Mouse (Mus musculus) ES-Bruce4 (cell line): ENCODE results near the gene Usp40. TPM values are rescaled to one million over a fixed set of nuclear protein-coding genes. Genes with fewer than 3 reads are reported as not detected.

Source experiments
- H3K27ac ChIP-seq: 2 replicates; pipeline ENCODE4 v1.5.1; 2012; ENCODE audit warnings: low read length, inconsistent platforms; ENCODE audit not compliant: insufficient read depth
- H3K27me3 ChIP-seq: 2 replicates; pipeline ENCODE4 v1.6.1; 2012; ENCODE audit warnings: mild to moderate bottlenecking, low read length, inconsistent platforms; ENCODE audit not compliant: control insufficient read depth, poor library complexity, insufficient read depth, severe bottlenecking
- H3K36me3 ChIP-seq: 2 replicates; pipeline ENCODE4 v1.6.1; 2012; ENCODE audit warnings: inconsistent platforms, mild to moderate bottlenecking, low read length, moderate library complexity; ENCODE audit not compliant: control insufficient read depth, poor library complexity, insufficient read depth, severe bottlenecking
- H3K4me1 ChIP-seq: one replicate; pipeline ENCODE4 v1.8.1; 2011; ENCODE audit warnings: low read length; ENCODE audit not compliant: control insufficient read depth, insufficient read depth
- H3K4me3 ChIP-seq: 2 replicates; pipeline ENCODE4 v1.5.1; 2011; ENCODE audit warnings: low read depth, mild to moderate bottlenecking, low read length
- H3K9ac ChIP-seq: 2 replicates; pipeline ENCODE4 v1.6.1; 2012; ENCODE audit warnings: low read depth, mild to moderate bottlenecking, inconsistent platforms; ENCODE audit not compliant: poor library complexity, severe bottlenecking
- H3K9me3 ChIP-seq: replicated peaks from 2 replicates; pipeline ENCODE4 v1.6.1; 2012; ENCODE audit warnings: mild to moderate bottlenecking, low read length, inconsistent platforms; ENCODE audit not compliant: control insufficient read depth, poor library complexity, insufficient read depth, severe bottlenecking
- CTCF ChIP-seq: IDR thresholded peaks from one replicate; pipeline ENCODE4 v1.8.1; 2011; ENCODE audit warnings: low read depth, low read length
- EP300 ChIP-seq: IDR thresholded peaks from 2 replicates; pipeline ENCODE4 v1.6.1; 2011; ENCODE audit warnings: low read depth, low read length; ENCODE audit not compliant: insufficient read depth
- POLR2A ChIP-seq: IDR thresholded peaks from one replicate; pipeline ENCODE4 v1.8.1; 2011; ENCODE audit warnings: low read length; ENCODE audit not compliant: insufficient read depth
- polyA plus RNA-seq: library from polyadenylated mRNA; stranded (reverse); fragments of >200 nt; gene quantifications from 2 replicates; pipeline ENCODE4 v1.2.4, GENCODE M21; 2011; ENCODE audit warnings: low read depth; ENCODE audit not compliant: missing spikeins, insufficient read depth, insufficient read length

Usp40 gene
- polyA plus RNA-seq, 1 experiment: 19.6 TPM

DNA sequence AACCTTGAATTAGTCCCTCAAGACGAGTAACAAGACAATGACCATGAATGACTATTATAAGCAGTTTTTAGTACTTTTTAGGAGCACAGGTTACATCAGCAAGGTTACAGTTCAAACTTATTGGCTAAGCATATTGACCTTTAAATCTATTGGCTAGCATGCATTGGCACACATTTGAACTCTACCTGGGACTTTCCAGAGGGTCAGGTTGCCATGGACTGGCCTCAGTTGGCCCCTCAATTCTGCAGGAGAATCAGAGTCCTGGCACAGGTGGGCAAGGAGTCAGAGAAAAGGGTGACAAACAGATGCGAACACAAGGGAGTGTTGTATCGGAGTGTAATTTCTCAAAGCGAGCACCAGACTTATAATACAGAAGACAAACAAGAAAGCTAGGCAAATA is 6.3 kb upstream of the Usp40 start:
- Histone ChIP-seq H3K27ac (no peak overlapping the region), H3K9ac (no peak overlapping the region), H3K4me3 (no peak overlapping the region), H3K9me3 (no peaks in the 10 kb centered on the region; the same call in 1 of the 2 replicates), H3K27me3 (no peaks in the 10 kb centered on the region), H3K4me1 (no peaks in the 10 kb centered on the region), H3K36me3 (no peaks in the 10 kb centered on the region)
- TF ChIP-seq CTCF: no peak
- TF ChIP-seq POLR2A: no peak
- TF ChIP-seq EP300: no peak

DNA sequence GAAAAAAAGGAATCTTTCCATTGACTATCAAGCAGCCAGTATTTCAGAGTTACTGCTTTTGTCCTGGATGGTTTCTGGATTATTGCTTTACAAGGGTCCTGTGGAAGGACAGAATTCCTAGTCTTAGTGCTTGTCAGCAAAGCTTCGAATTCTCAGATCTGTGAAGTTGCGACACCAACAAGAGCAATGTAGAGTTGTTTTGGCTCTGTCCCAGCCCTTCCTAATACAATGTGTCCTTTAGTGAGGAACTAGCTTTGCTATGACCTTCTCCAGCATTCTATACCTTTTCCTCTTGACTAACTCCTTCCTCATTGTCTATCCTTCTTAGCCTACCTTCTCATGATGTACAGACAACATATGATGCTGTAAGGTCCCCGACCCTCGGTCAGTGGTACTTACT is 5.8 kb upstream of the Usp40 start:
- H3K9ac ChIP-seq: no peak overlapping the region
- no peaks in the 10 kb centered on the region for H3K4me1 ChIP-seq
- H3K36me3 ChIP-seq: no peaks in the 10 kb centered on the region
- no peaks in the 10 kb centered on the region; the same call in 1 of the 2 replicates for H3K9me3 ChIP-seq
- TF ChIP-seq CTCF (no peak), POLR2A (no peak), EP300 (no peak)
- H3K27ac ChIP-seq: no peak overlapping the region
- no peaks in the 10 kb centered on the region for H3K27me3 ChIP-seq
- no peak overlapping the region for H3K4me3 ChIP-seq

DNA sequence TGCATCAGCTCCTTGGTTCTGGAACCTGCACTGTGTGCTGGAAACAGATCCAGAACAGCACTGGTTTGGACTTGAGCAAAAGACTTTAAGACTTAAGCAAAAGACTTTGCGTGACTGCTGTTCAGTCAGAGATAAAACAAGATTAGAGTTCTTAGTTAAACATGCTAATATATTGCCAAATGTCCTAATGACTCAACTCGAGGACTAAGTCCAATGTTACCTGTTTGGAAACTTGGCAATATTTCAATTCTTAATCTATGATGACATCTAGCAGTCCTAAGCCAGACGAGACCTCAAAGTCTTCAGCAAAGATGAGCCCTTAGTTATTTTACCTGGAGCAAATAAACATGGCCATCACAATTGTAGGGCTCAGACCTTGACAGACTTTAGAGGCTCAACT is 5.4 kb upstream of the Usp40 start:
- Histone ChIP-seq H3K9me3 (no peaks in the 10 kb centered on the region; the same call in 1 of the 2 replicates), H3K4me1 (no peaks in the 10 kb centered on the region), H3K9ac (no peak overlapping the region), H3K36me3 (no peaks in the 10 kb centered on the region), H3K4me3 (no peak overlapping the region), H3K27me3 (no peaks in the 10 kb centered on the region), H3K27ac (no peak overlapping the region)
- TF ChIP-seq EP300 (no peak), CTCF (no peak), POLR2A (no peak)

- Histone ChIP-seq H3K36me3 (no peaks in the 10 kb centered on the region), H3K9ac (no peak overlapping the region), H3K27ac (no peak overlapping the region), H3K27me3 (no peaks in the 10 kb centered on the region), H3K9me3 (no peaks in the 10 kb centered on the region; the same call in 1 of the 2 replicates), H3K4me3 (no peak overlapping the region), H3K4me1 (no peaks in the 10 kb centered on the region)
- TF ChIP-seq EP300: no peak
- no peak for TF ChIP-seq POLR2A
- TF ChIP-seq CTCF: no peak
These were observed 1.2 kb upstream of the Usp40 start for GRCm38 (mm10) chr1:88009521-88009920.

DNA sequence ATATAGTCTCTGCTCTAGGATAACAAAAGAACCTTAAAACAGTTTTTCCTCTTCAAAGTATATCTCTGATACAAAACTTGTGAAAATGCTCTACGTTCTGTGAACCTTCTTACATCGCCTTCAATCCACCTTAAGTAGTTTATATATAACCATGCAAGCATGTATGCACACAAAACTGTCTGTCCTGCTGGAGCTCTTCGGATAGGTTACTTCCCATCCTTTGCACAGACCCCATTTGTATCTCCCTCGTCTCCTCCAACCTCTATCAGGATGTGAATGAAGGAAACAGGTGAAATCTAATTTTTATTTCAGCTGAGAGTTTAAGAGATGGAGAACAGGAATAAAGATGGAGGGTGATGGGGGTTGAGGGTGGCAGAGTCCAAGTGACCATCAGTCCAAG is 384 bp upstream of the Usp40 start:
- Histone ChIP-seq H3K9me3 (no peaks in the 10 kb centered on the region), H3K4me1 (no peaks in the 10 kb centered on the region), H3K9ac (0 out of 2 replicates have a peak overlapping the region, but pooled peaks have one; percentile 97), H3K27ac (no peak overlapping the region), H3K36me3 (no peaks in the 10 kb centered on the region), H3K4me3 (no peak overlapping the region), H3K27me3 (no peaks in the 10 kb centered on the region)
- TF ChIP-seq CTCF (no peak), EP300 (no peak), POLR2A (no peak)

DNA sequence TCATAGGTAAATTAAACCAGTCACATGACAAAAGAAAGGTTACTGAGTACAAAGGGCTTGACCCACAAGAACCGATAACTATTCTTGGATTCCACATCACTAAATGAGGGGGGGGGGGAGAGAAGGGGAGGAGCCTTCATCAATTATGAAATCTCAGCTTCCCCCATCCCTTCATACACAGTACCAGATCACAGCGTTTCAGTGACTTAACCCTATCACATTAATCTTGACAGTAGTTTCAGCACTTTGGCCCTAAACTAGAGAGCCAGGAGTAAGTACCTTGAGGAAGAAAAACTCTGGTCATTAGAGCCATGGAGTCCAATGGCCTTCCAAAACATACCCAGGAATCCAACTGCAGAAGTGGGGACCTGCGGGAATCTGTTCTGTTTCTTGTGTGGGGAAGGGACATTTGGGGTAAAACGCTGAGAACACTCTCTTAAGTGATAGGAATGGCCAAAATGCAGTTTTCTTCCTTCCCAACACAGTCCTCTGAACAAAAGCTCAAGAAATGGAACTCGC is 600 bp downstream of the Usp40 start:
- peak overlapping the region; percentile 74 for H3K4me3 ChIP-seq
- H3K36me3 ChIP-seq: no peaks in the 10 kb centered on the region
- peak overlapping the region; percentile 97 for H3K9ac ChIP-seq
- H3K27ac ChIP-seq: no peak overlapping the region
- no peaks in the 10 kb centered on the region for H3K4me1 ChIP-seq
- TF ChIP-seq POLR2A (no peak), EP300 (no peak), CTCF (no peak)
- H3K9me3 ChIP-seq: no peaks in the 10 kb centered on the region
- H3K27me3 ChIP-seq: no peaks in the 10 kb centered on the region
